ENCODE assay signal across 15 mouse cellular contexts in genomic region chr19:47219622-47220021, GRCm38 (mm10). TPM values are rescaled to one million over a fixed set of nuclear protein-coding genes. Genes with fewer than 3 reads are reported as not detected.
A peak's percentile ranks its signal among the peaks of the same experiment; 100 is the strongest.
DNase-seq lines count a peak whose midpoint lies in the region; ATAC-seq and TF ChIP-seq lines count a peak whose summit lies in the region.
"Had no signal": no experiment of that assay in that cellular context is flagged by ENCODE, and none has a peak within 500 bp of the region (broad histone marks: within the 10 kb centered on the region; RNA-seq: fewer than 3 reads in every experiment).

No protein-coding gene starts in this region.

- TF ChIP-seq CTCF in cerebellum, adult 2 months (IDR thresholded peaks at IDR 0.05; ENCODE audit: borderline replicate concordance, insufficient read depth, low read depth, low read length), result no peak
- TF ChIP-seq CTCF in C2C12 (IDR thresholded peaks at IDR 0.05; ENCODE audit: control insufficient read depth, insufficient read depth, insufficient read length), result no peak
- TF ChIP-seq CTCF in liver, postnatal 0 days (IDR thresholded peaks at IDR 0.05; ENCODE audit: low read depth), result no peak

- no peak overlapping the region for H3K9ac ChIP-seq in liver, postnatal 0 days (replicated peaks)
- no peak overlapping the region for H3K9ac ChIP-seq in midbrain, embryonic 13.5 days (replicated peaks)

- no peaks in the 10 kb centered on the region for H3K36me3 ChIP-seq in C2C12 (ENCODE audit: control insufficient read depth, insufficient read depth)
- no peaks in the 10 kb centered on the region for H3K36me3 ChIP-seq in liver, postnatal 0 days (replicated peaks; ENCODE audit: insufficient read depth, low read length)
- no peaks in the 10 kb centered on the region for H3K36me3 ChIP-seq in midbrain, embryonic 13.5 days
- H3K36me3 ChIP-seq: hindbrain, embryonic 10.5 days had no signal

- no peaks in the 10 kb centered on the region for H3K79me3 ChIP-seq in C2C12 (ENCODE audit: low read depth)

- peak overlapping the region; percentile 5; the same call in 1 of the 2 replicates for H3K27ac ChIP-seq in cerebellum, adult 2 months (ENCODE audit: insufficient read depth, low read length)
- no peak overlapping the region for H3K27ac ChIP-seq in liver, postnatal 0 days (ENCODE audit: low read depth)
- no peak overlapping the region for H3K27ac ChIP-seq in midbrain, embryonic 13.5 days
- H3K27ac ChIP-seq: hindbrain, embryonic 10.5 days had no signal

- no peak overlapping the region for H3ac ChIP-seq in C2C12 (ENCODE audit: control insufficient read depth, insufficient read length, low read depth)

- TF ChIP-seq EP300 in liver, postnatal 0 days (IDR thresholded peaks at IDR 0.05; ENCODE audit: low read depth), result no peak

- WGBS in cerebellum, adult 2 months, result 76% methylated on average over 4 of the region's 4 CpGs
- 58% methylated on average over 4 of the region's 4 CpGs for WGBS in liver, postnatal 0 days (ENCODE audit: insufficient replicate concordance)
- 87% methylated on average over 4 of the region's 4 CpGs for WGBS in midbrain, embryonic 13.5 days

- peak; percentile 62 for ATAC-seq in liver, postnatal 0 days
- ATAC-seq in midbrain, embryonic 13.5 days, result no peak
- no peak for ATAC-seq in erythroid progenitor cell, adult 5-6 weeks (replicated peaks; ENCODE audit: low FRiP score, poor library complexity, severe bottlenecking)
- ATAC-seq: forebrain, embryonic 16.5 days had no signal

- no peak overlapping the region for H3K4me3 ChIP-seq in cerebellum, adult 2 months (replicated peaks; ENCODE audit: insufficient read depth, low read depth, low read length)
- no peak overlapping the region for H3K4me3 ChIP-seq in C2C12 (ENCODE audit: insufficient read depth, poor library complexity, severe bottlenecking)
- H3K4me3 ChIP-seq in liver, postnatal 0 days (ENCODE audit: low read depth, low read length), result no peak overlapping the region
- no peak overlapping the region for H3K4me3 ChIP-seq in midbrain, embryonic 13.5 days (replicated peaks)
- H3K4me3 ChIP-seq: hindbrain, embryonic 10.5 days had no signal

- no peaks in the 10 kb centered on the region for H3K79me2 ChIP-seq in C2C12 (ENCODE audit: control insufficient read depth, insufficient read depth)

- no peak for DNase-seq in cerebellum, adult 2 months
- no peak for DNase-seq in cerebellum, adult 9-11 months
- peak; percentile 25 for DNase-seq in adrenal gland, postnatal 25 days
- no peak for DNase-seq in liver, postnatal 0 days
- DNase-seq in spleen, postnatal 10 days (ENCODE audit: low spot score in 2 of 2), result no peak
- DNase-seq: B cell, adult 2 months; cerebellum, adult 11-12 months; kidney, adult 18-20 months; midbrain, embryonic 14.5 days; right cerebral cortex, postnatal 14 days had no signal

- H3K4me1 ChIP-seq in cerebellum, adult 2 months (ENCODE audit: control insufficient read depth, insufficient read depth, low read length), result peaks cover 52% of the 10 kb centered on the region
- peaks cover 5% of the 10 kb centered on the region for H3K4me1 ChIP-seq in liver, postnatal 0 days (ENCODE audit: insufficient read depth)
- H3K4me1 ChIP-seq in midbrain, embryonic 13.5 days (replicated peaks), result peaks cover 23% of the 10 kb centered on the region

- no peaks in the 10 kb centered on the region for H3K9me3 ChIP-seq in liver, postnatal 0 days (ENCODE audit: low read length)
- no peaks in the 10 kb centered on the region for H3K9me3 ChIP-seq in midbrain, embryonic 13.5 days
- H3K9me3 ChIP-seq: hindbrain, embryonic 10.5 days had no signal

- no peak for TF ChIP-seq POLR2A in cerebellum, adult 2 months (IDR thresholded peaks at IDR 0.05; ENCODE audit: borderline replicate concordance, insufficient read depth, low read length)

- no peaks in the 10 kb centered on the region for H3K27me3 ChIP-seq in cerebellum, adult 2 months (ENCODE audit: control insufficient read depth, insufficient read depth, low read length)
- H3K27me3 ChIP-seq in C2C12 (ENCODE audit: control insufficient read depth, insufficient read depth, insufficient read length), result no peaks in the 10 kb centered on the region
- H3K27me3 ChIP-seq in liver, postnatal 0 days (ENCODE audit: insufficient read depth, low read length), result no peaks in the 10 kb centered on the region
- H3K27me3 ChIP-seq in midbrain, embryonic 13.5 days, result no peaks in the 10 kb centered on the region

- H3K4me2 ChIP-seq in liver, postnatal 0 days (ENCODE audit: low read depth, low read length), result no peak overlapping the region
- H3K4me2 ChIP-seq in midbrain, embryonic 13.5 days (replicated peaks), result no peak overlapping the region

TF ChIP-seq in C2C12, 6 proteins besides CTCF, POLR2A, EP300 and RAD21:
- no peak for TF ChIP-seq USF1 (IDR thresholded peaks at IDR 0.05; ENCODE audit: low read depth)
- peak; percentile 45 for TF ChIP-seq FOSL1 (IDR thresholded peaks at IDR 0.05; ENCODE audit: insufficient read depth, low read length, poor library complexity, severe bottlenecking)
- no peak for TF ChIP-seq MAX (IDR thresholded peaks at IDR 0.05)
- peak; percentile 7 for TF ChIP-seq CEBPB (IDR thresholded peaks at IDR 0.05; ENCODE audit: low read depth)
- TF ChIP-seq MYOD1 (IDR thresholded peaks at IDR 0.05; ENCODE audit: control insufficient read depth, insufficient read length, low read depth), result peak; percentile 34
- TF ChIP-seq MYOG (IDR thresholded peaks at IDR 0.05; ENCODE audit: control insufficient read depth, extremely low read depth, insufficient read length), result no peak

RNA-seq across cellular contexts. Expression of gene Neurl1a, which starts 41.0 kb away (rescaled TPM):
- 77.8 and 91.5 TPM in 2 replicates for polyA plus RNA-seq in cerebellum, adult 2 months (2012; rRNA removed)
- 3.7 TPM for polyA plus RNA-seq in C2C12 (2012; fragmentation: generic; extraction: Trizol)
- 13.0 and 13.9 TPM in 2 replicates for total RNA-seq in adrenal gland, postnatal 25 days (2021)
- 0.76 and 0.89 TPM in 2 replicates for polyA plus RNA-seq in liver, postnatal 0 days (2015; fragmentation: Nextera tagmentation; extraction: Ambion mirVana)
- polyA plus RNA-seq in midbrain, embryonic 13.5 days (2015; fragmentation: Nextera tagmentation; extraction: Ambion mirVana), result 4.6 and 5.9 TPM in 2 replicates
- total RNA-seq in erythroid progenitor cell, adult 5-6 weeks (2015; ENCODE audit: low replicate concordance), result not detected in 2 replicates
- 0.68 TPM in 1 of 2 replicates, not detected in the other for total RNA-seq in erythroid progenitor cell, adult 5-6 weeks (2017; ENCODE audit: low replicate concordance)

Comparison
In these comparisons a context has a peak if more than half of its experiments do, and no peak if none do; other contexts are left out.
1. RNA of gene Neurl1a, which starts 41.0 kb away (polyA plus RNA-seq): 77.8 to 91.5 TPM in cerebellum, adult 2 months; 4.6 to 5.9 TPM in midbrain, embryonic 13.5 days, 3.7 TPM in C2C12 (single experiment) and 0.76 to 0.89 TPM in liver, postnatal 0 days; every median in the first group is over 10 times any median in the second.